Comparison of ENCODE assay signal across 9 mouse cellular contexts in genomic region chr11:106274971-106275411, GRCm38 (mm10). TPM values are rescaled to one million over a fixed set of nuclear protein-coding genes. Genes with fewer than 3 reads are reported as not detected.
DNase-seq lines count a peak whose midpoint lies in the region; ATAC-seq lines count a peak whose summit lies in the region.
"Had no signal": no experiment of that assay in that cellular context is flagged by ENCODE, and none has a peak within 500 bp of the region (broad histone marks: within the 10 kb centered on the region; RNA-seq: fewer than 3 reads in every experiment).

No protein-coding gene starts in this region.

- peaks cover 34% of the 10 kb centered on the region for H3K4me1 ChIP-seq in lung, embryonic 16.5 days (replicated peaks; ENCODE audit: control insufficient read depth, insufficient read depth, low read length)

- 40% methylated on average over 7 of the region's 7 CpGs for WGBS in lung, embryonic 16.5 days

- H3K27ac ChIP-seq in lung, embryonic 16.5 days (ENCODE audit: low read length): peak overlapping the region; percentile 92

- H3K9me3 ChIP-seq in lung, embryonic 16.5 days (ENCODE audit: control insufficient read depth, low read length): no peaks in the 10 kb centered on the region

- H3K4me2 ChIP-seq in lung, embryonic 16.5 days (ENCODE audit: low read depth, low read length): no peak overlapping the region

- DNase-seq in embryo, embryonic 11 days: peak; percentile 49
- no peak for DNase-seq in embryo, embryonic 10 days (ENCODE audit: low spot score)
- DNase-seq in 3T3-L1 (ENCODE audit: low read depth, low spot score): peak; percentile 26
- peak; percentile 56 for DNase-seq in gastrocnemius, postnatal 25 days
- no peak for DNase-seq in heart, adult 9 months (ENCODE audit: low spot score in 2 of 2)
- DNase-seq: cerebellum, adult 11-12 months had no signal

- no peaks in the 10 kb centered on the region for H3K36me3 ChIP-seq in lung, embryonic 16.5 days (ENCODE audit: control insufficient read depth, insufficient read depth, low read length)

- no peak overlapping the region for H3K9ac ChIP-seq in lung, embryonic 16.5 days (ENCODE audit: low read length)

- H3K4me3 ChIP-seq in lung, embryonic 16.5 days (ENCODE audit: low read length): no peak overlapping the region

- H3K27me3 ChIP-seq in lung, embryonic 16.5 days (ENCODE audit: control insufficient read depth, insufficient read depth, low read depth, low read length): no peaks in the 10 kb centered on the region

- ATAC-seq in lung, embryonic 16.5 days (ENCODE audit: low read depth): peak; percentile 48
- ATAC-seq in CD4-positive, CD25-positive, alpha-beta regulatory T cell, adult 4 months: no peak
- no peak for ATAC-seq in megakaryocyte-erythroid progenitor cell, adult 5-6 weeks (replicated peaks; ENCODE audit: low FRiP score, low TSS enrichment, poor library complexity, severe bottlenecking)

RNA-seq across cellular contexts. Expression of gene Tcam1, which starts 1.5 kb away (rescaled TPM):
- under 1 TPM in 1 of 2 experiments, not detected in 1; 0.08 TPM for total RNA-seq in gastrocnemius, postnatal 25 days (2021)
- 0.26 and 0.29 TPM in 2 replicates for polyA plus RNA-seq in lung, embryonic 16.5 days (2015; fragmentation: Nextera tagmentation; extraction: Ambion mirVana)
- under 1 TPM; 0.39 TPM for polyA plus RNA-seq in CD4-positive, CD25-positive, alpha-beta regulatory T cell, adult 4 months (2017; shearing (Covaris generic))
- 1.4 and 3.5 TPM in 2 replicates for total RNA-seq in megakaryocyte-erythroid progenitor cell, adult 5-6 weeks (2014; fragmentation: Nextera tagmentation)
- 2.1 and 3.7 TPM in 2 replicates for total RNA-seq in megakaryocyte-erythroid progenitor cell, adult 5-6 weeks (2017)

RNA-seq across cellular contexts. Expression of gene Smarcd2, which starts 2.2 kb away (rescaled TPM):
- 10 to 100 TPM; 10.3 to 16.6 TPM for total RNA-seq in gastrocnemius, postnatal 25 days (2021)
- polyA plus RNA-seq in lung, embryonic 16.5 days (2015; fragmentation: Nextera tagmentation; extraction: Ambion mirVana): 69.3 and 71.4 TPM in 2 replicates
- polyA plus RNA-seq in CD4-positive, CD25-positive, alpha-beta regulatory T cell, adult 4 months (2017; shearing (Covaris generic)): 10 to 100 TPM; 12.3 to 23.7 TPM
- 93.8 and 120 TPM in 2 replicates for total RNA-seq in megakaryocyte-erythroid progenitor cell, adult 5-6 weeks (2014; fragmentation: Nextera tagmentation)
- total RNA-seq in megakaryocyte-erythroid progenitor cell, adult 5-6 weeks (2017): 201 and 272 TPM in 2 replicates

RNA-seq across cellular contexts. Expression of gene Psmc5, which starts 19.0 kb away (rescaled TPM):
- 100 to 1,000 TPM; 126 to 130 TPM for total RNA-seq in gastrocnemius, postnatal 25 days (2021)
- polyA plus RNA-seq in lung, embryonic 16.5 days (2015; fragmentation: Nextera tagmentation; extraction: Ambion mirVana): 242 and 250 TPM in 2 replicates
- polyA plus RNA-seq in CD4-positive, CD25-positive, alpha-beta regulatory T cell, adult 4 months (2017; shearing (Covaris generic)): 100 to 1,000 TPM; 161 to 197 TPM
- total RNA-seq in megakaryocyte-erythroid progenitor cell, adult 5-6 weeks (2014; fragmentation: Nextera tagmentation): 126 and 145 TPM in 2 replicates
- 111 and 128 TPM in 2 replicates for total RNA-seq in megakaryocyte-erythroid progenitor cell, adult 5-6 weeks (2017)

RNA-seq across cellular contexts. Expression of gene Ftsj3, which starts 19.1 kb away (rescaled TPM):
- 10 to 100 TPM; 19.4 to 21.9 TPM for total RNA-seq in gastrocnemius, postnatal 25 days (2021)
- 42.9 and 48.7 TPM in 2 replicates for polyA plus RNA-seq in lung, embryonic 16.5 days (2015; fragmentation: Nextera tagmentation; extraction: Ambion mirVana)
- polyA plus RNA-seq in CD4-positive, CD25-positive, alpha-beta regulatory T cell, adult 4 months (2017; shearing (Covaris generic)): 10 to 100 TPM; 52.9 to 85.8 TPM
- total RNA-seq in megakaryocyte-erythroid progenitor cell, adult 5-6 weeks (2014; fragmentation: Nextera tagmentation): 115 and 123 TPM in 2 replicates
- total RNA-seq in megakaryocyte-erythroid progenitor cell, adult 5-6 weeks (2017): 235 and 274 TPM in 2 replicates

RNA-seq across cellular contexts. Expression of gene Gh, which starts 26.7 kb away (rescaled TPM):
- total RNA-seq in gastrocnemius, postnatal 25 days (2021): not detected
- not detected in 2 replicates for polyA plus RNA-seq in lung, embryonic 16.5 days (2015; fragmentation: Nextera tagmentation; extraction: Ambion mirVana)
- not detected for polyA plus RNA-seq in CD4-positive, CD25-positive, alpha-beta regulatory T cell, adult 4 months (2017; shearing (Covaris generic))
- total RNA-seq in megakaryocyte-erythroid progenitor cell, adult 5-6 weeks (2014; fragmentation: Nextera tagmentation): not detected in 2 replicates
- not detected in 2 replicates for total RNA-seq in megakaryocyte-erythroid progenitor cell, adult 5-6 weeks (2017)

Comparison
In these comparisons a context has a peak if more than half of its experiments do, and no peak if none do; other contexts are left out.
1. DNase-seq: peak in embryo, embryonic 11 days (single experiment), 3T3-L1 (single experiment) and gastrocnemius, postnatal 25 days (single experiment); none in embryo, embryonic 10 days (single experiment) and heart, adult 9 months (0 of 2).
2. RNA of gene Smarcd2, which starts 2.2 kb away (total RNA-seq): 93.8 to 272 TPM in megakaryocyte-erythroid progenitor cell, adult 5-6 weeks; 10.3 to 16.6 TPM in gastrocnemius, postnatal 25 days; every median in the first group is over 4 times any median in the second.